Mouse (Mus musculus) cerebellum, postnatal 25 days (tissue): ENCODE results near the gene Phb.

Source experiments
- DNase-seq, 2 experiments: peaks; one replicate each; pipeline ENCODE4 v3.0.0; 2021; ENCODE audit warnings: mixed read lengths in 2 of 2

Gene Phb

DNA sequence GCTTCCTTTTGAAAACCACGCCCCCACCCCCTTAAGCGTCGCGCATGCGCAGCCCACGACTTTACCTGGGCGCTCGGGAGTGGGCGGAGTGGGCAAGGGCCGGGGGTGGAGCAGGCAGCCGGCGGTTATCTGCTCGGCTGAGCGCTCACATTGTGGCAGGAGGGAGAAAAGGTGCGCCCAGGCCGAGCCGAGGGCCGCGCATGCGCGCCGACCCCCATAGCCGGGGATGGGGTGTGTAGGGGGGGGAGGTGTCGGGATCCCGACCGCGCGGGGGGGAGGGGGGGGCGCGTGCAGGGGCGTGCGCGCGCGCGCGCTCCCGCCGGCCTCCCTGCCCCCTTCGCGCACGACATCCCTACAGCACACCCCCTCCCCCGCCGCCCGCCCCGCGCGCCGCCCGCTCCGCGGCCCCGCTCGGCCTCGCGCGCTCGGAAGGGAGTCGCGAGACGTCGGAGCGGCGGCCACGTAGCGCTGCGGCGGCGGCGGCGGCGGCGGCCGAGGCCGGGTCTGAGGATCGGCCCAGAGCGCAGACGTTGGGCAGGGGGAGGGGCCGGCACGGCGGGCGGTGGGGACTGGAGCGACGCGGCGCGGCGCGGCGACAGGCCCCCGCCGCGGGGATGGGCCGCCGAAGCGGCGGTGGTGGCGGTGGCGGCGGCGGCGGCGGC lies 45.9 kb downstream of the Phb start, which contains the start of gene Zfp652:
Zfp652 (plus strand) TSS at position 111 of the 662 bp plus-strand sequence.
- peak; percentile 94 to 97 for DNase-seq

DNA sequence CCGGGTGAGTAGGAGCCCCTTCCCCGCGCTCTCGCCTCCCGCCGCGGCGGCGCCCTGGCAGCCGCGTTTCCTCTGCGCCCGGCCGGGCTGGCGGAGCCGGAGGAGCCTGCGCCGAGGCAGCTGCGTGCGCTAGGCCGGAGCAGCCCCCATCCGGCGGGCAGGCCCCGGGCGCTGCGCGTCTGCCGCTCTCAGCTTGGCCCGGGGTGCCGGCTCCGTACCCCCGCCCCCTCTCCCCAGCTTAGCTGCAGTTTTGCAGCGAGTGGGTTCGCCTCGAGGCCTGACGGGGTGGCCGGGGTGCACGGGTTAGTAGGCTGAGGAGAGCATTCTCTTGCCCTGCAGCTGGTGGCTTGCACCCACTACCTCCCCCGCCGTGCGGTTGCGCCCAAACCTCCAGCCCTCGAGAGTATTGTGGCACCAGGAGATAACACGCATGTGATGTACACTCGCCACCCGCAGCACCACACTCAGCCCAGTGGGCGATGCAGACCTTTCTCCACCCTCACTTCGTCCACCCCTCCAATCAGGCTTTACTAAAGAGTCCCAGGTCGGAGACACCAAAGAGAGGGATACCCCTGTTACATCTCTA lies 46.6 kb downstream of the Phb start:
- no peak for DNase-seq

DNA sequence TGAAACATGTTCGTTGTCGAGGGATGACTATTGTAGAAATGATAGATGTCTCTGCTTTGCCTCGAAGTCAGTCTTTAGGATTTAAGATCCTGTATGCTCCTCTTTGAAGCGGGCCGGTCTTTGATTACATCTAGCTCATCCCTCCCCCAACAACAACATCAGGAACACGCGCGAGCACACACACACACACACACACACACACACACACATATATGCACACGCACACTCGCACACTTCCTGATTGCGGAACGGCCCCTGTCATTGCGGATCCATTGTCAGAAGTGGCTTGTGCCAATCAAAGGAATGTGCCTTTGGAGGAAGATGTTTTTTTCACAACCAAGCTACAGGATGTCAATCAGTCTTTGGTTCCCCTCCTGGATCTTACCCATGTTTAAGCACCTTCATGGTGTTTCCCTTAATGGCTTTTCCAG lies 47.1 kb downstream of the Phb start:
- DNase-seq = peak in 1 of 2 experiments; percentile 38

GRCm38 (mm10) chr11:95714411-95714810 lies 47.7 kb downstream of the Phb start:
- DNase-seq = no peak

DNA sequence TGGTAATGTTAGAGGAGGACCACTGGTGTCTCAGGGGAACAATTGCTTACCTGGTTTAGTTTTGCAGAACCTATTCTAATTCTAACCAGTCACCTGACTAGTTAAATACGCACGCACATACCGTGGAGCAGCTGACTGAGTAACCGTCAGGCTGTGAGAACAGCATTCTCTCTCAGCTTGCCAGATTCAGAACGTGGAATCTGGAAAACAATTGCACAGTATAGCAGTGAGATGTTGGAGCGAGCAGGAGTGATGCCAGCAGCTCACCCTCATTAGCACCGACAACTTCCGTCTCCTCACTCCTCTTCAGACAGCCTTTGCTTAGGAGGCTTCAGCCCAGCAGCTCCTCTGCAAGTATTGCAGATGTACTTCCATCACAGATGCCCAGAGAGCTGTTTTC lies 49.4 kb downstream of the Phb start:
- peak; percentile 23 to 27 for DNase-seq

GRCm38 (mm10) chr11:95719356-95719755 lies 52.6 kb downstream of the Phb start:
- DNase-seq = peak; percentile 44 to 54

GRCm38 (mm10) chr11:95723287-95723686 lies 56.5 kb downstream of the Phb start, which contains the start of gene B130006D01Rik:
TSS of gene B130006D01Rik (plus strand) at chr11:95723587.
- no peak for DNase-seq

- DNase-seq = no peak
Observed at GRCm38 (mm10) chr11:95724466-95724865, 57.7 kb downstream of the Phb start.

GRCm38 (mm10) chr11:95726156-95726555 lies 59.4 kb downstream of the Phb start:
- no peak for DNase-seq

DNA sequence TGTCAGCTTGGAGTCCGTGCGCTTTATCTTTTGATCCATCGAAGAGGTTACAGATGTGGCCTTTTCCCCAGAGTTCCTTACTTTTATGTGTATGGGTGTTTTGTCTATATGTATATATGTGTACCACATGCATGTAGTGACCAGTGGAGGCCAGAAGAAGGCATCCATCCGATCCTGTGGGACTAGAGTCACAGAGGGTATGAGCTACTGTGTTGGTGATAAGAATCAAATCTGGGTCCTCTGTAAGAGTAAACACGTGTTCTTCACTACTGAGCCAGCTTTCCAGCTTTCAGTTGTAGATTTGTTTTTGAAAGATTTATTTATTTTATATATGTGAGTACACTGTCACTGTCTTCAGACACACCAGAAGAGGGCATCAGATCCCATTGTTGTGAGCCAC lies 61.2 kb downstream of the Phb start:
- DNase-seq = no peak

DNA sequence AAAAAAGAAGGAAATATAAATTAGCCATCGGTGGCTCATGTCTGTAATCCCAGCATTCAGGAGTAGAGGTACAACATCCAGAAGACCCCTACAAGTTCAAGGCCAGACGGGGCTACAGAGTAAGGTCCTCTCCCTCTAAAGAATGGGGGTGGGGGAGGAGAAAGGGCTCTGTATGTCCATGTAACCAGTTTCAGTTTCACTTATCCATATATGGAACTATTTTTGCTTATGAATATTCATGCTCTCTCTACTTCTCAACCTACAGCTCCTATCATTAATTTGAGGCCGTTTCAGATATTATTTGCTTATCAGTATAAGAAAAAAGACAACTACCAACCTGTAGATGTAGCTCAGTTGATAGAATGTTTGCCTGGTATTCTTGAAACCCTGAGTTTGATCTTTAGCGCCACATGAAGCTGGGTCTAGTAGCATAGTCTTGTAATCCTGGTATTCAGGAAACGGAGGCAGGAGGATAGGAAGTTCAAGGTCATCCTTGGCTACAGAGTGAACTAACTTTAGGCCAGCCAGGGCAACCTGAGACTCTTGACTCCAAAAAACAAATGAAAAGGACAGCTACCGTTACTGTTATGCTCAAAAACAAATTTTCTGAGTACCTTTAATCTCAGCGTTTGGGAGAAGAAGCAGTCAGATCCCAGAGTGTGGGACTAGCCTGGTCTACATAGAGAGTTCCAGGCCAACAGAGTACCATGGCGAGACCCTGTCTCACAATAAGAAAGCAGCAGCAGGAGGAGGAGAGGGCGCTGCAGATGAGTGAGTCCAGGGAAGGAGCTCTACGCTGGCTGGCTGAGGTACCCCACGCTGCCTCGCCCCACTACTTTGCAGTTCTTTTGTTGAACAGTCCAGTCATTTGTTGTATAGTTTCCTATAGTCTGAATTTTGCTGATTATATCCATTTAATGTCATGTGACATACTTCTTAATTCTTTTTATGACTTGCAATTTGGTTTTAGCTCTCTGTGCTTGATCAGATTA lies 62.5 kb downstream of the Phb start:
- DNase-seq = no peak
